Mouse (Mus musculus) thymus, adult 2 months (tissue): ENCODE data around the gene Art3. TPM values are rescaled to one million over a fixed set of nuclear protein-coding genes. Genes with fewer than 3 reads are reported as not detected.

Source experiments
- DNase-seq: peaks from one replicate; pipeline ENCODE4 v3.0.0; 2021
- H3K27ac ChIP-seq: fragments of 200-500 bp; 2 replicates; pipeline ENCODE4 v1.5.1; 2012; ENCODE audit warnings: low read length, control low read depth; ENCODE audit not compliant: control insufficient read depth, insufficient read depth
- H3K27me3 ChIP-seq: fragments of 200-500 bp; 2 replicates; pipeline ENCODE4 v1.6.1; 2012; ENCODE audit warnings: mild to moderate bottlenecking, low read length, moderate library complexity, mixed read lengths; ENCODE audit not compliant: control insufficient read depth, insufficient read depth
- H3K36me3 ChIP-seq: fragments of 200-500 bp; 2 replicates; pipeline ENCODE4 v1.6.1; 2012; ENCODE audit warnings: mild to moderate bottlenecking, low read length, moderate library complexity; ENCODE audit not compliant: control insufficient read depth, insufficient read depth
- H3K4me1 ChIP-seq: fragments of 200-500 bp; replicated peaks from 2 replicates; pipeline ENCODE4 v1.6.1; 2012; ENCODE audit warnings: low read length; ENCODE audit not compliant: control insufficient read depth, insufficient read depth
- H3K4me3 ChIP-seq: fragments of 200-500 bp; 2 replicates; pipeline ENCODE4 v1.5.1; 2012; ENCODE audit warnings: mild to moderate bottlenecking, low read length, control low read depth, moderate library complexity; ENCODE audit not compliant: control insufficient read depth, insufficient read depth
- CTCF ChIP-seq: fragments of 200-500 bp; IDR thresholded peaks from 2 replicates; pipeline ENCODE4 v1.5.1; 2012; ENCODE audit warnings: mild to moderate bottlenecking, control low read depth, low read length, moderate library complexity, borderline replicate concordance; ENCODE audit not compliant: control insufficient read depth, poor library complexity, insufficient read depth; ENCODE audit errors: extremely low read depth
- POLR2A ChIP-seq: fragments of 200-500 bp; IDR thresholded peaks from 2 replicates; pipeline ENCODE4 v1.6.1; 2012; ENCODE audit warnings: mild to moderate bottlenecking, low read length, control low read depth, moderate library complexity; ENCODE audit not compliant: control insufficient read depth, poor library complexity, insufficient read depth; ENCODE audit errors: extremely low read depth
- WGBS: fragments of 180-500 bp; shearing (Covaris S2); methylation state at CpG from one replicate; pipeline ENCODE4 v1.1.7; 2018; 5-methylcytosine and 5-hydroxymethylcytosine counted together
- polyA plus RNA-seq: library from polyadenylated mRNA; depleted of rRNA; stranded (reverse); fragments of >200 nt; gene quantifications from 2 replicates; pipeline ENCODE4 v1.2.3, GENCODE M21; 2012

The Art3 gene
- polyA plus RNA-seq, 1 experiment, result 12.7 TPM

- DNase-seq, result peak; percentile 50
- H3K27ac ChIP-seq, result no peak overlapping the region
- H3K36me3 ChIP-seq, result no peaks in the 10 kb centered on the region
- WGBS, result 60% methylated on average over 7 of the region's 7 CpGs
- TF ChIP-seq CTCF (no peak), POLR2A (no peak)
- peaks cover 2% of the 10 kb centered on the region; the same call in 1 of the 2 replicates for H3K4me1 ChIP-seq
- H3K27me3 ChIP-seq, result no peaks in the 10 kb centered on the region; the same call in 1 of the 2 replicates
- H3K4me3 ChIP-seq, result no peak overlapping the region
These were observed 53.2 kb downstream of the Art3 start for GRCm38 (mm10) chr5:92384855-92385254.

- Histone ChIP-seq H3K27me3 (no peaks in the 10 kb centered on the region; the same call in 1 of the 2 replicates), H3K36me3 (no peaks in the 10 kb centered on the region), H3K4me3 (no peak overlapping the region), H3K4me1 (peaks cover 2% of the 10 kb centered on the region; the same call in 1 of the 2 replicates), H3K27ac (no peak overlapping the region)
- 74% methylated on average over 5 of the region's 5 CpGs for WGBS
- TF ChIP-seq CTCF (no peak), POLR2A (no peak)
- DNase-seq, result no peak
These were observed 54.5 kb downstream of the Art3 start for GRCm38 (mm10) chr5:92386102-92386501.

- TF ChIP-seq CTCF, result no peak
- TF ChIP-seq POLR2A, result no peak
- H3K36me3 ChIP-seq, result no peaks in the 10 kb centered on the region
- no peak for DNase-seq
- no peak overlapping the region for H3K27ac ChIP-seq
- 38% methylated on average over 6 of the region's 6 CpGs for WGBS
- H3K27me3 ChIP-seq, result no peaks in the 10 kb centered on the region; the same call in 1 of the 2 replicates
- H3K4me3 ChIP-seq, result no peak overlapping the region
- peaks cover under 1% of the 10 kb centered on the region; the same call in 1 of the 2 replicates for H3K4me1 ChIP-seq
These were observed 55.0 kb downstream of the Art3 start for GRCm38 (mm10) chr5:92386643-92387042.

GRCm38 (mm10) chr5:92387433-92387832, 55.8 kb downstream of the Art3 start:
- no peak overlapping the region for H3K27ac ChIP-seq
- H3K4me1 ChIP-seq, result 0 out of 2 replicates have a peak, but pooled peaks cover under 1% of the 10 kb centered on the region
- DNase-seq, result no peak
- no peaks in the 10 kb centered on the region; the same call in 1 of the 2 replicates for H3K27me3 ChIP-seq
- H3K36me3 ChIP-seq, result no peaks in the 10 kb centered on the region
- no peak for TF ChIP-seq POLR2A
- TF ChIP-seq CTCF, result no peak
- 85% methylated on average over 11 of the region's 11 CpGs for WGBS
- no peak overlapping the region for H3K4me3 ChIP-seq

- H3K4me3 ChIP-seq, result no peak overlapping the region
- no peaks in the 10 kb centered on the region; the same call in 1 of the 2 replicates for H3K27me3 ChIP-seq
- no peaks in the 10 kb centered on the region for H3K36me3 ChIP-seq
- DNase-seq, result no peak
- H3K27ac ChIP-seq, result no peak overlapping the region
- 0 out of 2 replicates have a peak, but pooled peaks cover 2% of the 10 kb centered on the region for H3K4me1 ChIP-seq
- TF ChIP-seq CTCF, result no peak
- TF ChIP-seq POLR2A, result no peak
- WGBS, result 78% methylated on average over 2 of the region's 2 CpGs
These were observed 58.4 kb downstream of the Art3 start for GRCm38 (mm10) chr5:92389977-92390376.

- TF ChIP-seq CTCF (no peak), POLR2A (no peak)
- DNase-seq, result no peak
- Histone ChIP-seq H3K4me3 (no peak overlapping the region), H3K27me3 (no peaks in the 10 kb centered on the region; the same call in 1 of the 2 replicates), H3K27ac (no peak overlapping the region), H3K4me1 (0 out of 2 replicates have a peak, but pooled peaks cover 2% of the 10 kb centered on the region), H3K36me3 (no peaks in the 10 kb centered on the region)
- WGBS, result 90% methylated on average over 8 of the region's 8 CpGs
These were observed 59.0 kb downstream of the Art3 start for GRCm38 (mm10) chr5:92390615-92391014.
